Mouse (Mus musculus) layer of hippocampus, adult 6 months (tissue): ENCODE measurements around the gene Olfr1424. TPM values are rescaled to one million over a fixed set of nuclear protein-coding genes. Genes with fewer than 3 reads are reported as not detected.

ENCODE experiments used
- long read RNA-seq, 2 experiments: library from polyadenylated mRNA; unstranded; transcript quantifications; one replicate each; pipeline ENCODE4 v2.0.0; 2019 to 2020
- polyA plus RNA-seq: library from polyadenylated mRNA; unstranded; fragments of <200 nt; fragmentation: Nextera tagmentation; gene quantifications from 2 replicates; pipeline ENCODE4 v1.2.3, GENCODE M21; 2021

Olfr1424 gene
- polyA plus RNA-seq, result not detected in 2 replicates
- long read RNA-seq, experiment 1, result 0 reads
- long read RNA-seq, experiment 2, result 0 reads

GRCm38 (mm10) chr19:12062582-12062981 is at the start of gene Olfr1424:
Olfr1424 (minus strand) TSS chr19:12062682.

GRCm38 (mm10) chr19:12103234-12103633 is 40.8 kb upstream of the Olfr1424 start, which contains the start of gene Olfr1427:
Olfr1427 (minus strand) TSS chr19:12103334.

DNA sequence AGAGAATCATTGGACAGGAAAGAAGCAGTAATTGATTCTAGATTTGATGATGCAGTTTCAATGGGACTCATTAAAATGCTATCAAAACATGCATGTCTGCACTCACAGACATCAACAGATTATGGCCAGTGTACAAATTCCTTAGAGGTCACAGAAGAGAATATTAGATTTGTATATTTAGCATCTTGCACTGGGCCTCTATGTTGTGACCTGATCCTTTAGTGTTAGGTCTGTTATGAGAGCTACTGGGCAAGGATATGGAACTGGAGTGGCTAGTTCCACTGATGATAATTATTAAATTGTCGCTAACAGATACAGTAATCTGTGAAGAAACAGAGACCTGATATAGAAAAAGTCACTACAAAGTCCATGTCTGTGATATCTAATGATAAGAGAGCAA is 29.4 kb upstream of the Olfr1424 start, which contains the start of gene Olfr1426:
TSS of gene Olfr1426 (minus strand) at position 101 of the 400 bp plus-strand sequence.

DNA sequence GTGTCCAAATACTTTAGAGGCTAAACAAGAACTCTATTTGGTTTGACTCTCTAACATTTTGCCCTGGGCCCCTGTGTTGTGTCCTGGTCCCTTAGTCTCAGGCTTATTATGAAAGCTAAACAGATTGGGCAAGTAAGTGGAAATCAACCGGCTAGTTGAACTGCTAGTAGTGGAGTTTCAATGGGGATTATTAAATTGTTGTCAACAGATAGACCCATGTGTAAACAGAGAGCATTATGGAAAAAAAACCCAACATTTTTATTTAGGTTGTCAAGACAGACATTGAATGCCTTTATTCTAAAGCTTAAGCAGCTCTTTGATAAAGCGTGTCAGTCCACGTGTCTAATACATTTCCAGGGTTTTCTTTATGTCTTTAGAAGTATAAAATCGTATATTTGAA is 15.1 kb upstream of the Olfr1424 start, which contains the start of gene Olfr1425:
TSS of gene Olfr1425 (minus strand) at position 101 of the 400 bp plus-strand sequence.

GRCm38 (mm10) chr19:12041217-12041616 is 21.3 kb downstream of the Olfr1424 start, which contains the start of gene Olfr1423:
Olfr1423 (minus strand) TSS chr19:12041317.

Other genes starting within 250 kb of the Olfr1424 start
- 6.8 and 7.4 TPM in 2 replicates for gene Stx3, start 243.3 kb downstream of the Olfr1424 start, polyA plus RNA-seq
- gene Olfr1417, start 223.5 kb downstream of the Olfr1424 start, polyA plus RNA-seq, result not detected in 2 replicates
- gene Olfr1418, start 201.6 kb downstream of the Olfr1424 start, polyA plus RNA-seq, result not detected in 2 replicates
- not detected in 2 replicates for gene Olfr1419, start 187.6 kb downstream of the Olfr1424 start, polyA plus RNA-seq
- gene Olfr1420, start 176.1 kb downstream of the Olfr1424 start, polyA plus RNA-seq, result not detected in 2 replicates
- 2.1 and 2.3 TPM in 2 replicates for gene Patl1, start 150.3 kb downstream of the Olfr1424 start, polyA plus RNA-seq
- 4.7 and 4.8 TPM in 2 replicates for gene Osbp, start 96.7 kb downstream of the Olfr1424 start, polyA plus RNA-seq
- gene Olfr1423, start 21.4 kb downstream of the Olfr1424 start, polyA plus RNA-seq, result 0.04 TPM in 1 of 2 replicates, not detected in the other
- gene Olfr1425, start 15.0 kb upstream of the Olfr1424 start, polyA plus RNA-seq, result not detected in 2 replicates
- gene Olfr1426, start 29.3 kb upstream of the Olfr1424 start, polyA plus RNA-seq, result not detected in 2 replicates
- not detected in 2 replicates for gene Olfr1427, start 40.7 kb upstream of the Olfr1424 start, polyA plus RNA-seq
- not detected in 2 replicates for gene Olfr1428, start 53.2 kb upstream of the Olfr1424 start, polyA plus RNA-seq
- not detected in 2 replicates for gene Olfr76, start 60.5 kb upstream of the Olfr1424 start, polyA plus RNA-seq
- not detected in 2 replicates for gene Olfr1555-ps1, start 107.4 kb upstream of the Olfr1424 start, polyA plus RNA-seq
- gene Olfr1431, start 138.0 kb upstream of the Olfr1424 start, polyA plus RNA-seq, result not detected in 2 replicates
- gene Olfr1432, start 169.9 kb upstream of the Olfr1424 start, polyA plus RNA-seq, result not detected in 2 replicates
- gene Olfr262, start 179.0 kb upstream of the Olfr1424 start, polyA plus RNA-seq, result not detected in 2 replicates
- not detected in 2 replicates for gene Olfr235, start 198.3 kb upstream of the Olfr1424 start, polyA plus RNA-seq
- gene Olfr1434, start 217.2 kb upstream of the Olfr1424 start, polyA plus RNA-seq, result not detected in 2 replicates
- gene Olfr1436, start 236.4 kb upstream of the Olfr1424 start, polyA plus RNA-seq, result not detected in 2 replicates